Mouse (Mus musculus): ENCODE measurements at regions not wholly inside any gene's neighbourhood (a gene's known extent, or its start where the extent isn't known, plus 50 kb on each side); places are given as distances from the start of the nearest gene placed in this dataset.

DNA sequence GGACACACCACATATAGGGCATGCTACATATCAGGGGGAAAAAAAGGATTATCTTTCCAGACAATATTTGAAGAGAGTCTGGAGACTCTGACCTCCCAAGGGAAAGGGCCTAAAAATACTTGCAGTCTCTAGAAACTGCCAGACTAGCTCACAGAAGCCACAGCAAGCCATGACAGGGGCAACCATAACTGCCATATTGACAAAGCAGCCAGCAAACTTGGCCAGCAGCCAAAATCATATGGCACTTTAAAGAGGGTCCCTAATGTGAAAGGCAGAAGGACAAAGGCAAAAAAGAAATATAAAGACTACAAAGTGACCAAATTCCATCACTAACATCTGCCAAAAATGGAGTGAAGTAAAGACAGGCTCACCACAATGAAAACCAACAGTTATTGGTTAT lies 155.2 kb downstream of the Cox18 start:
- Histone ChIP-seq H3K4me3 (ENCODE audit: insufficient read depth in 1 of 2, low read depth in 1 of 2, low read length in 2 of 2, poor library complexity in 1 of 2, severe bottlenecking in 1 of 2) (no peak overlapping the region), H3K9me3 (ENCODE audit: control insufficient read depth, insufficient read depth, low read depth, low read length) (no peaks in the 10 kb centered on the region), H3K4me1 (ENCODE audit: control insufficient read depth in 2 of 2, insufficient read depth in 2 of 2, low read length in 2 of 2, poor library complexity in 1 of 2) (no peaks in the 10 kb centered on the region), H3K9ac (ENCODE audit: insufficient read depth, low read depth, low read length, poor library complexity, severe bottlenecking) (no peak overlapping the region), H3K27ac (ENCODE audit: insufficient read depth, low read depth, low read length, poor library complexity, severe bottlenecking) (no peak overlapping the region), H3K36me3 (ENCODE audit: control insufficient read depth, insufficient read depth, low read length, poor library complexity, severe bottlenecking) (no peaks in the 10 kb centered on the region)
- in situ Hi-C loops (cut with MboI; ENCODE audit: low sequenced_read_pairs in 2 of 2, unreplicated experiment in 2 of 2) = no loop called here
- TF ChIP-seq ZC3H11A (IDR thresholded peaks at IDR 0.05; ENCODE audit: borderline replicate concordance, low read depth, low read length) (no peak), ZNF384 (IDR thresholded peaks at IDR 0.05; ENCODE audit: low read depth, low read length) (no peak), HCFC1 (IDR thresholded peaks at IDR 0.05; ENCODE audit: borderline replicate concordance, insufficient read depth, low read length) (no peak), MAFK (IDR thresholded peaks at IDR 0.05; ENCODE audit: insufficient read depth, low read depth, low read length) (no peak), CHD2 (IDR thresholded peaks at IDR 0.05; ENCODE audit: low read depth, low read length) (no peak)
- DNase-seq (ENCODE audit: low read depth, low spot score) = no peak

- in situ Hi-C loops (cut with MboI; ENCODE audit: low sequenced_read_pairs in 2 of 2, unreplicated experiment in 2 of 2) = no loop called here
- TF ChIP-seq MAFK (IDR thresholded peaks at IDR 0.05; ENCODE audit: insufficient read depth, low read depth, low read length) (no peak), CHD2 (IDR thresholded peaks at IDR 0.05; ENCODE audit: low read depth, low read length) (no peak), HCFC1 (IDR thresholded peaks at IDR 0.05; ENCODE audit: borderline replicate concordance, insufficient read depth, low read length) (no peak), ZC3H11A (IDR thresholded peaks at IDR 0.05; ENCODE audit: borderline replicate concordance, low read depth, low read length) (no peak), ZNF384 (IDR thresholded peaks at IDR 0.05; ENCODE audit: low read depth, low read length) (no peak)
- Histone ChIP-seq H3K9me3 (ENCODE audit: control insufficient read depth, insufficient read depth, low read depth, low read length) (no peaks in the 10 kb centered on the region), H3K27ac (ENCODE audit: insufficient read depth, low read depth, low read length, poor library complexity, severe bottlenecking) (no peak overlapping the region), H3K4me1 (ENCODE audit: control insufficient read depth in 2 of 2, insufficient read depth in 2 of 2, low read length in 2 of 2, poor library complexity in 1 of 2) (no peaks in the 10 kb centered on the region), H3K4me3 (ENCODE audit: insufficient read depth in 1 of 2, low read depth in 1 of 2, low read length in 2 of 2, poor library complexity in 1 of 2, severe bottlenecking in 1 of 2) (no peak overlapping the region), H3K36me3 (ENCODE audit: control insufficient read depth, insufficient read depth, low read length, poor library complexity, severe bottlenecking) (no peaks in the 10 kb centered on the region), H3K9ac (ENCODE audit: insufficient read depth, low read depth, low read length, poor library complexity, severe bottlenecking) (no peak overlapping the region)
- DNase-seq (ENCODE audit: low read depth, low spot score) = no peak
Measured at GRCm38 (mm10) chr5:90067817-90068216, 156.0 kb downstream of the Cox18 start.

DNA sequence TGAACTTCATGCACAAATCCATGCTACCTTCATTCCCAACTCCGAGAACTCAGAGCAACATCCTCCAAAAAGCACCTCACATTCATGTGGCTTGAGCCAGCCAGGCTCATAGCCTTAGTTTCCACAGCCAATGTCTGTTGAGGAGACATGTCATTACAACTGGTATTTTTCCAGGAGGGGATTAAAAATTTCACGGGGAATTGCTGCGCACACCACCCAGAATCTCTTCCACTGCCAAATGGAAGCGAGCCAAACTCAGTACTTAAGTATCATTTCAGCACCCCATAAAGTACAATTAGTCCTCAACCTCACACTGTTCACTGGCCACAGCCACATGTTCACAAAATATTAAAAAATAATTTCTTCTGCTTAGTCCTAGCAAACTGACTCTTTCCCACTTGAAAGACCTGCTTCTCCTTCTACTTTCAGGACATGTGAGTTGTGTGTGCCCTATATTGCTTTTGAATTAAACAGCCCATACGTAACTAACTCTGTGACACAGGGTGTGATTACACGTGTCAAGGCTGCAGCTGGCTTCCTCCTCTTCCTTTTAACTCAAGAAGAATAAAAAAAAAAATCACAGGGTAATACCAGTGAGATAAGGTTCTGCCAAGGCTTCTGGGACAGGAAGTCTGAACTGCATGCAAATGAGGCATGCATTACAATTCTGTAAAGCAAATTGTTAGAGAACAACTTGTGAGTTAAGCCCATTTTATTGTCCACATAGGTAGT lies 157.8 kb downstream of the Cox18 start:
- Histone ChIP-seq H3K36me3 (ENCODE audit: control insufficient read depth, insufficient read depth, low read length, poor library complexity, severe bottlenecking) (no peaks in the 10 kb centered on the region), H3K9me3 (ENCODE audit: control insufficient read depth, insufficient read depth, low read depth, low read length) (no peaks in the 10 kb centered on the region), H3K4me3 (ENCODE audit: insufficient read depth in 1 of 2, low read depth in 1 of 2, low read length in 2 of 2, poor library complexity in 1 of 2, severe bottlenecking in 1 of 2) (no peak overlapping the region), H3K27ac (ENCODE audit: insufficient read depth, low read depth, low read length, poor library complexity, severe bottlenecking) (no peak overlapping the region), H3K9ac (ENCODE audit: insufficient read depth, low read depth, low read length, poor library complexity, severe bottlenecking) (no peak overlapping the region), H3K4me1 (ENCODE audit: control insufficient read depth in 2 of 2, insufficient read depth in 2 of 2, low read length in 2 of 2, poor library complexity in 1 of 2) (no peaks in the 10 kb centered on the region)
- DNase-seq (ENCODE audit: low read depth, low spot score) = no peak
- in situ Hi-C loops (cut with MboI; ENCODE audit: low sequenced_read_pairs in 2 of 2, unreplicated experiment in 2 of 2) = no loop called here
- TF ChIP-seq MAFK (IDR thresholded peaks at IDR 0.05; ENCODE audit: insufficient read depth, low read depth, low read length) = no peak
- no peak for TF ChIP-seq HCFC1 (IDR thresholded peaks at IDR 0.05; ENCODE audit: borderline replicate concordance, insufficient read depth, low read length)
- TF ChIP-seq CHD2 (IDR thresholded peaks at IDR 0.05; ENCODE audit: low read depth, low read length) = no peak
- TF ChIP-seq ZC3H11A (IDR thresholded peaks at IDR 0.05; ENCODE audit: borderline replicate concordance, low read depth, low read length) = no peak
- no peak for TF ChIP-seq ZNF384 (IDR thresholded peaks at IDR 0.05; ENCODE audit: low read depth, low read length)

- H3K4me3 ChIP-seq (ENCODE audit: insufficient read depth in 1 of 2, low read depth in 1 of 2, low read length in 2 of 2, poor library complexity in 1 of 2, severe bottlenecking in 1 of 2) = no peak overlapping the region
- no peak overlapping the region for H3K27ac ChIP-seq (ENCODE audit: insufficient read depth, low read depth, low read length, poor library complexity, severe bottlenecking)
- DNase-seq (ENCODE audit: low read depth, low spot score) = peak; percentile 17
- no peaks in the 10 kb centered on the region for H3K9me3 ChIP-seq (ENCODE audit: control insufficient read depth, insufficient read depth, low read depth, low read length)
- peak; percentile 46; the same call in 1 of the 2 replicates for TF ChIP-seq ZC3H11A (IDR thresholded peaks at IDR 0.05; ENCODE audit: borderline replicate concordance, low read depth, low read length)
- TF ChIP-seq HCFC1 (IDR thresholded peaks at IDR 0.05; ENCODE audit: borderline replicate concordance, insufficient read depth, low read length) = no peak
- no peak for TF ChIP-seq CHD2 (IDR thresholded peaks at IDR 0.05; ENCODE audit: low read depth, low read length)
- in situ Hi-C loops (cut with MboI; ENCODE audit: low sequenced_read_pairs in 2 of 2, unreplicated experiment in 2 of 2) = no loop called here
- no peak overlapping the region for H3K9ac ChIP-seq (ENCODE audit: insufficient read depth, low read depth, low read length, poor library complexity, severe bottlenecking)
- H3K4me1 ChIP-seq (ENCODE audit: control insufficient read depth in 2 of 2, insufficient read depth in 2 of 2, low read length in 2 of 2, poor library complexity in 1 of 2) = no peaks in the 10 kb centered on the region
- H3K36me3 ChIP-seq (ENCODE audit: control insufficient read depth, insufficient read depth, low read length, poor library complexity, severe bottlenecking) = no peaks in the 10 kb centered on the region
Measured at GRCm38 (mm10) chr5:90055686-90056085, 168.1 kb downstream of the Cox18 start.
